ENCODE assay signal across 10 mouse cellular contexts in genomic region chr6:52825535-52825934, GRCm38 (mm10).
DNase-seq lines count a peak whose midpoint lies in the region; ATAC-seq and TF ChIP-seq lines count a peak whose summit lies in the region.
"Had no signal": no experiment of that assay in that cellular context is flagged by ENCODE, and none has a peak within 500 bp of the region (broad histone marks: within the 10 kb centered on the region; RNA-seq: fewer than 3 reads in every experiment).

No protein-coding gene starts in this region.

- peak; percentile 33 for DNase-seq in gastrocnemius, adult 2 months
- no peak for DNase-seq in gastrocnemius, postnatal 14 days
- DNase-seq in brain, embryonic 14.5 days (ENCODE audit: low read depth) = peak; percentile 53
- DNase-seq in layer of hippocampus, adult 8-10 months (ENCODE audit: low spot score in 2 of 2) = peak; percentile 69 to 76
- DNase-seq in thymus, adult 18-20 months = no peak

- intact Hi-C loops in gastrocnemius, adult 2 months (cut with DNase I) = no loop called here
- intact Hi-C loops in gastrocnemius, postnatal 14 days (cut with DNase I; ENCODE audit: low total_unique reads) = no loop called here

- no peak overlapping the region for H3K4me3 ChIP-seq in gastrocnemius, adult 2 months
- no peak overlapping the region for H3K4me3 ChIP-seq in C2C12 (ENCODE audit: insufficient read depth, poor library complexity, severe bottlenecking)
- H3K4me3 ChIP-seq in heart, embryonic 11.5 days (ENCODE audit: low read depth, low read length) = no peak overlapping the region
- H3K4me3 ChIP-seq: heart, adult 2 months; neural tube, embryonic 12.5 days had no signal

- H3K79me2 ChIP-seq in C2C12 (ENCODE audit: control insufficient read depth, insufficient read depth) = no peaks in the 10 kb centered on the region

- TF ChIP-seq POLR2A in brain, embryonic 14.5 days (IDR thresholded peaks at IDR 0.05; ENCODE audit: borderline replicate concordance, extremely low read depth, insufficient read depth, insufficient read length, poor library complexity, severe bottlenecking) = no peak

- no peaks in the 10 kb centered on the region for H3K79me3 ChIP-seq in C2C12 (ENCODE audit: low read depth)

- H3K4me2 ChIP-seq in heart, embryonic 11.5 days = no peak overlapping the region
- H3K4me2 ChIP-seq: neural tube, embryonic 12.5 days had no signal

- no peak overlapping the region for H3ac ChIP-seq in C2C12 (ENCODE audit: control insufficient read depth, insufficient read length, low read depth)

- no peak for TF ChIP-seq CTCF in gastrocnemius, adult 2 months (IDR thresholded peaks at IDR 0.05)
- TF ChIP-seq CTCF in C2C12 (IDR thresholded peaks at IDR 0.05; ENCODE audit: control insufficient read depth, insufficient read depth, insufficient read length) = no peak
- no peak for TF ChIP-seq CTCF in brain, embryonic 14.5 days (IDR thresholded peaks at IDR 0.05; ENCODE audit: borderline replicate concordance, extremely low read depth, insufficient read depth, insufficient read length)

- no peaks in the 10 kb centered on the region for H3K9me3 ChIP-seq in heart, embryonic 11.5 days (replicated peaks; ENCODE audit: control insufficient read depth, low read length)
- H3K9me3 ChIP-seq: neural tube, embryonic 12.5 days had no signal

- no peaks in the 10 kb centered on the region for H3K4me1 ChIP-seq in heart, embryonic 11.5 days (ENCODE audit: control insufficient read depth, insufficient read depth, low read length)

- peak; percentile 56 for ATAC-seq in monocyte, adult 5-6 weeks (replicated peaks; ENCODE audit: insufficient number of reproducible peaks, low FRiP score, low TSS enrichment, poor library complexity, severe bottlenecking)
- ATAC-seq in heart, embryonic 11.5 days (replicated peaks; ENCODE audit: insufficient number of reproducible peaks, low FRiP score, low TSS enrichment) = no peak

- WGBS in heart, embryonic 11.5 days (ENCODE audit: insufficient replicate concordance) = 66% methylated on average over 5 of the region's 5 CpGs

- H3K9ac ChIP-seq in heart, embryonic 11.5 days (ENCODE audit: low read depth, low read length) = no peak overlapping the region
- H3K9ac ChIP-seq: neural tube, embryonic 12.5 days had no signal

- no peaks in the 10 kb centered on the region for H3K27me3 ChIP-seq in C2C12 (ENCODE audit: control insufficient read depth, insufficient read depth, insufficient read length)
- H3K27me3 ChIP-seq in heart, embryonic 11.5 days (ENCODE audit: control insufficient read depth, insufficient read depth, low read length) = no peaks in the 10 kb centered on the region
- H3K27me3 ChIP-seq: neural tube, embryonic 12.5 days had no signal

- H3K27ac ChIP-seq in gastrocnemius, adult 2 months = no peak overlapping the region
- no peak overlapping the region for H3K27ac ChIP-seq in heart, embryonic 11.5 days (ENCODE audit: low read depth, low read length)
- H3K27ac ChIP-seq: heart, adult 2 months; neural tube, embryonic 12.5 days had no signal

- H3K36me3 ChIP-seq in C2C12 (ENCODE audit: control insufficient read depth, insufficient read depth) = no peaks in the 10 kb centered on the region
- H3K36me3 ChIP-seq in heart, embryonic 11.5 days (ENCODE audit: control insufficient read depth, insufficient read depth, low read length) = no peaks in the 10 kb centered on the region
- H3K36me3 ChIP-seq: neural tube, embryonic 12.5 days had no signal

TF ChIP-seq in C2C12, 6 proteins besides CTCF, POLR2A, EP300 and RAD21:
- TF ChIP-seq FOSL1 (IDR thresholded peaks at IDR 0.05; ENCODE audit: insufficient read depth, low read length, poor library complexity, severe bottlenecking) (peak; percentile 99), MYOG (IDR thresholded peaks at IDR 0.05; ENCODE audit: control insufficient read depth, extremely low read depth, insufficient read length) (no peak), CEBPB (IDR thresholded peaks at IDR 0.05; ENCODE audit: low read depth) (peak; percentile 19), MYOD1 (IDR thresholded peaks at IDR 0.05; ENCODE audit: control insufficient read depth, insufficient read length, low read depth) (peak; percentile 59), MAX (IDR thresholded peaks at IDR 0.05) (peak; percentile 24), USF1 (IDR thresholded peaks at IDR 0.05; ENCODE audit: low read depth) (no peak)

Comparison
In these comparisons a context has a peak if more than half of its experiments do, and no peak if none do; other contexts are left out.
1. DNase-seq: peak in gastrocnemius, adult 2 months (single experiment), brain, embryonic 14.5 days (single experiment) and layer of hippocampus, adult 8-10 months (2 of 2); none in gastrocnemius, postnatal 14 days (single experiment) and thymus, adult 18-20 months (0 of 2).